Mouse (Mus musculus): ENCODE measurements around the gene Recql. TPM values are rescaled to one million over a fixed set of nuclear protein-coding genes. Genes with fewer than 3 reads are reported as not detected.

Gene Recql
- polyA plus RNA-seq, 1 experiment = 12.8 TPM

DNA sequence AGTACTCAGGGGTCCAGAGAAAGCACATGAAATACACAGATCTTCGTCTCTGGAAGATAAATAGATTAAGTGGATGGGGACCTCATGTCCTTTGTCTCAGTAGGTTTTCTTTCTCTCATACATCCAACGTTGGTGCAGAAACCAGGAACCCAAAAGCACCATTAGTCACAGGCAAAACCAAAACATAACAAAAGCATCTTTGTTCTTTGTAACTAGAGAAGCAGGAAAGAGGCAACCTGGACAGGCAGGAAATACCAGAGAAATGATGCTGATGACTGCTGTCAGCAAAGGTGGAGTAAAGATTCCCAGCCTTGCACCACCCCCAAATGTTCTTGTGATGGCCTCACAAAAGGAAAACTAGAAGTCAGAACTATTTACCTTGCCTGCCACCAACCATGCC lies 47.3 kb downstream of the Recql start:
- Histone ChIP-seq H3K4me1 (ENCODE audit: control insufficient read depth, insufficient read depth, low read length) (no peaks in the 10 kb centered on the region), H3K27me3 (ENCODE audit: control insufficient read depth, insufficient read depth, low read length) (no peaks in the 10 kb centered on the region), H3K4me3 (replicated peaks; ENCODE audit: insufficient read depth, low read depth, low read length) (no peak overlapping the region), H3K27ac (ENCODE audit: insufficient read depth, low read length) (no peak overlapping the region)
- DNase-seq = no peak
- WGBS = 45% methylated on average over 2 of the region's 2 CpGs
- no peak for TF ChIP-seq POLR2A (IDR thresholded peaks at IDR 0.05; ENCODE audit: borderline replicate concordance, insufficient read depth, low read length)
- TF ChIP-seq CTCF (IDR thresholded peaks at IDR 0.05; ENCODE audit: borderline replicate concordance, insufficient read depth, low read depth, low read length) = no peak

DNA sequence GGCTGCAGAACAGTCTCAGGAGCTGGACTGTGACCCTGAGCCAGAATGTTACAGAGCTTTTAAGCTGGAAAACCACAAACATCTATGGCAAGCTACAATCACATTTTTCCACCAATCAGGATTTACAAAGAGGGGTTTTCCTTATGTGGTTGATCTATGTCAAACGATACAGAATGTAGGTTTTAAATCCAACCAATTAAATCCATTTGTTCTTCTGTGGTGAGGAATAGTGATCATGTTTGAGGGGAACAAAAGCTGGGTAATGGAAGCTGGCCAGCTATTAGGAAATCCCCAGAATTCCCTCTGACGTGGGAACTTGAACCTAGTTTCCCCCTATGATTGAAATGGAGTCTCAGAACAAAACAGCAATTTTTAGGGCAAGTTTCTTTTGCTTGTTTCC lies 47.9 kb downstream of the Recql start:
- no peak for TF ChIP-seq CTCF (IDR thresholded peaks at IDR 0.05; ENCODE audit: borderline replicate concordance, insufficient read depth, low read depth, low read length)
- H3K4me1 ChIP-seq (ENCODE audit: control insufficient read depth, insufficient read depth, low read length) = no peaks in the 10 kb centered on the region
- no peak overlapping the region for H3K27ac ChIP-seq (ENCODE audit: insufficient read depth, low read length)
- no peak for DNase-seq
- H3K27me3 ChIP-seq (ENCODE audit: control insufficient read depth, insufficient read depth, low read length) = no peaks in the 10 kb centered on the region
- 64% methylated on average over 2 of the region's 2 CpGs for WGBS
- H3K4me3 ChIP-seq (replicated peaks; ENCODE audit: insufficient read depth, low read depth, low read length) = no peak overlapping the region

DNA sequence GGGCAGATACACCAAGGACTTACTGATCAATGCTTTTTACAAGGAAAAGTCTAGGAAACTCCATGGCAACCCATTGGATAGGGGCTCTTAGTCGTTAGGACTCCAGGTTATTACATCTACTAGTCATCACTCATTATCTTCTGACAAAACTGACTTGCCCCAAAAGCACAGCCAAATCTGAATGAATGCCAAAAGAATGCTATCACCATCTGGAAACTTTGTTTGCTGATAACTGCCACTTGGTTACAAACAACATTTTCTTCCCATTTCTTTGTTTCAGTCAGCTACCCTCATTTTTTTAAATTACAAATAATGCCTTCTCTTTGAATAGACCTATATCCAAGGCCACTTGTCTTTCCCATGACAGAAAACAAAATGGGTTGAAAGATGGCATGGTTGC lies 57.7 kb downstream of the Recql start:
- no peak overlapping the region for H3K4me3 ChIP-seq (replicated peaks; ENCODE audit: insufficient read depth, low read depth, low read length)
- no peak overlapping the region for H3K27ac ChIP-seq (ENCODE audit: insufficient read depth, low read length)
- WGBS = 23% methylated on average over 1 of the region's 1 CpGs
- TF ChIP-seq POLR2A (IDR thresholded peaks at IDR 0.05; ENCODE audit: borderline replicate concordance, insufficient read depth, low read length) (no peak), CTCF (IDR thresholded peaks at IDR 0.05; ENCODE audit: borderline replicate concordance, insufficient read depth, low read depth, low read length) (no peak)
- no peak for DNase-seq
- no peaks in the 10 kb centered on the region for H3K27me3 ChIP-seq (ENCODE audit: control insufficient read depth, insufficient read depth, low read length)
- H3K4me1 ChIP-seq (ENCODE audit: control insufficient read depth, insufficient read depth, low read length) = no peaks in the 10 kb centered on the region

DNA sequence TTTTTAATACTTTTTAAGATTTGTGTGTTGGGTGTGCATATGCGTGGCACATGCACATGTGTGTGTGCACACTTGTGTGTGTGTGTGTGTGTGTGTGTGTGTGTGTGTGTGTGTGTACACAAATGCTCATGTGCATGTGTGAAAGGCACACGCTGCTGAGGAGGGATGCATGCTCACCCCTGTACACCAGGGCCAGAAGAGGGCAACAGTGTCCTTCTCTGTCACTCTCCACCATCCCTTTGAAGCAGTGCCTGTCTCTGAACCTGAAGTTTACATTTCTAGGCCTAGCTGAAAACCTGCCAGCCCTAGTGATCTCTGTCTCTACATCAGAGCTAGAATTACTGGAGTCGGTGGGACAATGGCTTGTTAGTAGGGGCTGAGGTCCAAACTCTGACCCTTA lies 60.3 kb downstream of the Recql start:
- H3K4me3 ChIP-seq (replicated peaks; ENCODE audit: insufficient read depth, low read depth, low read length) = no peak overlapping the region
- 78% methylated on average over 3 of the region's 3 CpGs for WGBS
- no peak for TF ChIP-seq CTCF (IDR thresholded peaks at IDR 0.05; ENCODE audit: borderline replicate concordance, insufficient read depth, low read depth, low read length)
- no peak for TF ChIP-seq POLR2A (IDR thresholded peaks at IDR 0.05; ENCODE audit: borderline replicate concordance, insufficient read depth, low read length)
- H3K27ac ChIP-seq (ENCODE audit: insufficient read depth, low read length) = no peak overlapping the region
- no peaks in the 10 kb centered on the region for H3K4me1 ChIP-seq (ENCODE audit: control insufficient read depth, insufficient read depth, low read length)
- no peak for DNase-seq
- no peaks in the 10 kb centered on the region for H3K27me3 ChIP-seq (ENCODE audit: control insufficient read depth, insufficient read depth, low read length)

DNA sequence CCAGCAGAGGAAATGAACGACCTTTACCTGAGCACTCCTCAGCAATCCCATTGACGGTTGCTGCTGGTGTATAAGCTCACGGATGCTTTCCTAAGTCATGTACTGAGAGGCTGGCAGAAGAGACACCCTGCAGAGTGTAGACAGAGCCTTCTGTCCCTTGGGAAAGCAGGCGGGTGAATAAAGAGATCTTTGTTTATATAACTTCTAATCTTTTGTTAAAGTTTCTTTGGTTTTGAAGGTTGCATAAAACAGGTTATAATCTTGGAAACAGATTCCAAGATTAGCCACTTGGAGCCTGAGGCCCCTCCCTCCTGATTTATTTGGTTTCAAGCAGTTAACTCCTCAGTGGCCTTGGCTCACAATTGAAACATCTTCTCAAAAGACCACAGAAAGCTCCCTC lies 64.0 kb downstream of the Recql start, which contains the start of gene Slco1a5:
Slco1a5 (minus strand) TSS at position 101 of the 400 bp plus-strand sequence.
- no peak for TF ChIP-seq POLR2A (IDR thresholded peaks at IDR 0.05; ENCODE audit: borderline replicate concordance, insufficient read depth, low read length)
- TF ChIP-seq CTCF (IDR thresholded peaks at IDR 0.05; ENCODE audit: borderline replicate concordance, insufficient read depth, low read depth, low read length) = no peak
- H3K27ac ChIP-seq (ENCODE audit: insufficient read depth, low read length) = no peak within 1 kb of the TSS
- H3K4me1 ChIP-seq (ENCODE audit: control insufficient read depth, insufficient read depth, low read length) = no peaks in the 10 kb centered on the region
- H3K4me3 ChIP-seq (replicated peaks; ENCODE audit: insufficient read depth, low read depth, low read length) = no peak within 1 kb of the TSS
- DNase-seq = no peak
- 10% methylated on average over 4 of the region's 4 CpGs for WGBS
- no peaks in the 10 kb centered on the region for H3K27me3 ChIP-seq (ENCODE audit: control insufficient read depth, insufficient read depth, low read length)

DNA sequence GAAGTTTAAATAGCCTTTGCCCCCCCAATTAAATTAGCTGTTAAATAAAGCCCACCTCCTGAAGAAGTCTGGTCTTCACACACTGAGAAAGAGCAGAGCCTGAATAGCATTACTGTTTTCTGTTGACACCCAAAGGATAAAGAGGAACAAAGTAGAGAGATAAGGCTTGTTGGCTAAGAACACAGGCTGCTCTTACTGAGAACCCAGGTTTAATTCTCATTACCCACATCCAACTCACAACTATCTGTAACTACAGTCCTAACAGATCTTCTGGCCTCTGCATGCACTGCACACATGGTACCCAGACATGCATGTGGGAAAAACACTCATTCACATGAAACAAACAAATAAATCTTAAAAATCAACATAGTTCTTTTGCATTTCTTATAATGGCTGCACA lies 69.8 kb downstream of the Recql start:
- no peak for DNase-seq
- Histone ChIP-seq H3K4me3 (replicated peaks; ENCODE audit: insufficient read depth, low read depth, low read length) (no peak overlapping the region), H3K4me1 (ENCODE audit: control insufficient read depth, insufficient read depth, low read length) (no peaks in the 10 kb centered on the region), H3K27me3 (ENCODE audit: control insufficient read depth, insufficient read depth, low read length) (no peaks in the 10 kb centered on the region), H3K27ac (ENCODE audit: insufficient read depth, low read length) (no peak overlapping the region)
- TF ChIP-seq CTCF (IDR thresholded peaks at IDR 0.05; ENCODE audit: borderline replicate concordance, insufficient read depth, low read depth, low read length) = no peak
- TF ChIP-seq POLR2A (IDR thresholded peaks at IDR 0.05; ENCODE audit: borderline replicate concordance, insufficient read depth, low read length) = no peak

DNA sequence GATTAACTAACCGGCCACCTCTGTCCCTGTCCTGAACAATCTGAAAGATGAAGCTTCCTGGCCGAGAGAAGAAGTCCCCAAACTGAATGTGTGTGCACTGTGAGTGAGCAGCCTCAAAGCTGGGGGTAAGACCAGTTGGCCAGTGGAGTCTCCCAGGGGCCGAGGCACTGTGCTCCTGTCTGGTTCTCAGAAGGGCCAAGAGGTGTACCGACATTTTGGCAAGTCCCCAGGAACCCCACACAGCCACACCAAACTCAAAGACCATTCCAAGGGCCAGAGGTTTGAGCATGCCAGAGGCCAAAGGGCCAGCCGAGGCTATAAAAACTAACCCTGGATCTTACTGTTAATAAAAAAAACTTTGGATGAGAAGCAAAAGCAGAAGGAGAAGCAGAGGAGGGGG lies 72.6 kb downstream of the Recql start:
- Histone ChIP-seq H3K27ac (ENCODE audit: insufficient read depth, low read length) (no peak overlapping the region), H3K4me3 (replicated peaks; ENCODE audit: insufficient read depth, low read depth, low read length) (no peak overlapping the region), H3K4me1 (ENCODE audit: control insufficient read depth, insufficient read depth, low read length) (no peaks in the 10 kb centered on the region), H3K27me3 (ENCODE audit: control insufficient read depth, insufficient read depth, low read length) (no peaks in the 10 kb centered on the region)
- WGBS = 78% methylated on average over 5 of the region's 5 CpGs
- no peak for DNase-seq
- TF ChIP-seq POLR2A (IDR thresholded peaks at IDR 0.05; ENCODE audit: borderline replicate concordance, insufficient read depth, low read length) (no peak), CTCF (IDR thresholded peaks at IDR 0.05; ENCODE audit: borderline replicate concordance, insufficient read depth, low read depth, low read length) (no peak)

DNA sequence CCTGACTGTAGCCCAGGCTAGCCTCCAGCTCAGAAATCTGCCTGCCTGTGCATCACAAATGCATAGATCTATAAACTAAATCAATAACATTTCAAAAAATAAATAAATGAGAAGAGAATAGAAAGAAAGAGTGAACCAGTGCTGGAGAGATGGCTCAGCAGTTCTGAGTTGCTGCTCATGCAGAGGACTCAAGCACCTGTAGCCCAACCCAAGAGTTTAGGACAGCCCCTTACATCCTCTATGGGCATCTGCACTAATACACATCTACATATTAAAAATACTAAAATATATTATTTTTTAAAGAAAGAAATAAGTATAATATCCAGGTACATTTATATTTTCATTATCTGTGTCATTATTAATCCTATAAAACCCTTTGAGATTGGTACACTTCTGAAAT lies 81.8 kb downstream of the Recql start:
- no peak overlapping the region for H3K27ac ChIP-seq (ENCODE audit: insufficient read depth, low read length)
- H3K4me1 ChIP-seq (ENCODE audit: control insufficient read depth, insufficient read depth, low read length) = no peaks in the 10 kb centered on the region
- no peak overlapping the region for H3K4me3 ChIP-seq (replicated peaks; ENCODE audit: insufficient read depth, low read depth, low read length)
- H3K27me3 ChIP-seq (ENCODE audit: control insufficient read depth, insufficient read depth, low read length) = no peaks in the 10 kb centered on the region
- no peak for TF ChIP-seq POLR2A (IDR thresholded peaks at IDR 0.05; ENCODE audit: borderline replicate concordance, insufficient read depth, low read length)
- no peak for TF ChIP-seq CTCF (IDR thresholded peaks at IDR 0.05; ENCODE audit: borderline replicate concordance, insufficient read depth, low read depth, low read length)
- no peak for DNase-seq

Other genes with a start within 250 kb of the Recql start
- gene Slco1a6, start 178.6 kb downstream of the Recql start, polyA plus RNA-seq (2012; rRNA removed) = 0.03 TPM in 1 of 2 replicates, not detected in the other
- not detected in 2 replicates for gene Iapp, start 88.7 kb downstream of the Recql start, polyA plus RNA-seq (2012; rRNA removed)
- gene Slco1a5, start 64.1 kb downstream of the Recql start, polyA plus RNA-seq (2012; rRNA removed) = 0.13 and 0.36 TPM in 2 replicates
- gene Pyroxd1, start 41.4 kb downstream of the Recql start, polyA plus RNA-seq (2012; rRNA removed) = 10.9 and 11.7 TPM in 2 replicates
- 25.6 and 26.4 TPM in 2 replicates for gene Golt1b, start 134 bp upstream of the Recql start, polyA plus RNA-seq (2012; rRNA removed)
- 8.8 and 9.2 TPM in 2 replicates for gene Spx, start 26.4 kb upstream of the Recql start, polyA plus RNA-seq (2012; rRNA removed)
- gene Gys2, start 86.0 kb upstream of the Recql start, polyA plus RNA-seq (2012; rRNA removed) = 0.05 and 0.08 TPM in 2 replicates
- 1,547 and 1,570 TPM in 2 replicates for gene Ldhb, start 120.9 kb upstream of the Recql start, polyA plus RNA-seq (2012; rRNA removed)
- 5.8 and 6.1 TPM in 2 replicates for gene Kcnj8, start 184.5 kb upstream of the Recql start, polyA plus RNA-seq (2012; rRNA removed)

All from cerebellum, adult 2 months (tissue).